Mouse (Mus musculus) erythroblast, adult 5-6 weeks (primary cell): ENCODE results near the gene Gm8926. TPM values are rescaled to one million over a fixed set of nuclear protein-coding genes. Genes with fewer than 3 reads are reported as not detected.
"Not testable (repeated sequence)": the region's sequence is repeated elsewhere in the genome, so short reads cannot be mapped to it uniquely, and the experiment has no call there.

ENCODE experiments used
- ATAC-seq: replicated peaks from 2 replicates; pipeline ENCODE4 v1.8.0; 2016; ENCODE audit warnings: moderate number of reproducible peaks, mild to moderate bottlenecking, moderate TSS enrichment, inconsistent platforms; ENCODE audit not compliant: poor library complexity, low FRiP score, severe bottlenecking
- total RNA-seq, 2 experiments: library from RNA; stranded (forward) in 1 of 2; stranded (reverse) in 1 of 2; fragments of 150-400 nt in 1 of 2; fragments of 200-764, 138-1000 nt in 1 of 2; gene quantifications; 2 replicates each; pipeline versions ENCODE4 v1.2.3 to v1.2.4; 2015 to 2017; ENCODE audit warnings: low replicate concordance in 2 of 2

Gm8926 gene
- total RNA-seq (2015; ENCODE audit: low replicate concordance): not detected in 2 replicates
- total RNA-seq (2017; ENCODE audit: low replicate concordance): not detected in 2 replicates

DNA sequence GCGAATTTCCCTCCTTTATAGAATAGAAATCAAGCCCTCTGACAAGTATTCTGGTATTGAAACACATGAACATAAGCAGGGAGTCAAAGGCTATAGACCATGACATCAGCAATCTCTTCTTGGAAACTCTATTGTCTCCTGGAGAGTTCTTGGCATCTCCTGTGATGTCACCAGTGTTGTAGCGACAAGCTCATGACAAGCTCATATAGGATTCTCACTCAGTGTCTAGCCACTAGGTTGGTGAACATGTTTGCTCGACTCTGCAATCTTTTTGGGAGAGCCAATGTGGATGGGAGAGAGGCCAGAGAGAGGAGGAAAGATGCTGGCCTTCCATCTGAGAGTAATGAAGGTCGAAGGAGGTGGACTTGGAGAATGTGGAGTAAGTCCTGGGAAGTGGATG lies at the start of gene Gm8926:
Gene Gm8926 (plus strand): TSS at position 301 of the 400 bp plus-strand sequence.
- not testable (repeated sequence) for ATAC-seq

Other genes starting within 250 kb of the Gm8926 start
- not detected in 2 replicates for gene Gm6460, start 175.6 kb upstream of the Gm8926 start, total RNA-seq (2015; ENCODE audit: low replicate concordance)
- gene Gm6460, start 175.6 kb upstream of the Gm8926 start, total RNA-seq (2017; ENCODE audit: low replicate concordance): not detected in 2 replicates
- gene Gm8922, start 88.6 kb upstream of the Gm8926 start, total RNA-seq (2015; ENCODE audit: low replicate concordance): not detected in 2 replicates
- not detected in 2 replicates for gene Gm8922, start 88.6 kb upstream of the Gm8926 start, total RNA-seq (2017; ENCODE audit: low replicate concordance)
- not detected in 2 replicates for gene Gm6465, start 75.0 kb downstream of the Gm8926 start, total RNA-seq (2015; ENCODE audit: low replicate concordance)
- not detected in 2 replicates for gene Gm6465, start 75.0 kb downstream of the Gm8926 start, total RNA-seq (2017; ENCODE audit: low replicate concordance)
- not detected in 2 replicates for gene 4933402N22Rik, start 147.5 kb downstream of the Gm8926 start, total RNA-seq (2015; ENCODE audit: low replicate concordance)
- gene 4933402N22Rik, start 147.5 kb downstream of the Gm8926 start, total RNA-seq (2017; ENCODE audit: low replicate concordance): not detected in 2 replicates